Mouse (Mus musculus) ES-E14 (cell line): ENCODE results near the gene Foxo3.

Experiments
- CHD2 ChIP-seq: IDR thresholded peaks from 2 replicates; pipeline ENCODE4 v1.6.1; 2014; ENCODE audit warnings: mild to moderate bottlenecking, low read depth, low read length, inconsistent platforms
- HCFC1 ChIP-seq: IDR thresholded peaks from 2 replicates; pipeline ENCODE4 v1.6.1; 2012; ENCODE audit warnings: low read length, inconsistent platforms, borderline replicate concordance; ENCODE audit not compliant: insufficient read depth
- MAFK ChIP-seq: IDR thresholded peaks from 2 replicates; pipeline ENCODE4 v1.6.1; 2014; ENCODE audit warnings: mild to moderate bottlenecking, low read depth, low read length, inconsistent platforms; ENCODE audit not compliant: insufficient read depth
- ZC3H11A ChIP-seq: IDR thresholded peaks from 2 replicates; pipeline ENCODE4 v1.6.1; 2012; ENCODE audit warnings: low read depth, mild to moderate bottlenecking, inconsistent platforms, low read length, borderline replicate concordance

- TF ChIP-seq HCFC1 (no peak), ZC3H11A (no peak), CHD2 (no peak), MAFK (no peak)
These were observed 30.1 kb downstream of the Foxo3 start for GRCm38 (mm10) chr10:42246483-42246882.
